Comparison of ENCODE assay signal across 33 mouse cellular contexts in genomic region chr10:78570416-78570815, GRCm38 (mm10). TPM values are rescaled to one million over a fixed set of nuclear protein-coding genes. Genes with fewer than 3 reads are reported as not detected.
DNase-seq lines count a peak whose midpoint lies in the region; ATAC-seq lines count a peak whose summit lies in the region.
"Had no signal": no experiment of that assay in that cellular context is flagged by ENCODE, and none has a peak within 500 bp of the region (broad histone marks: within the 10 kb centered on the region; RNA-seq: fewer than 3 reads in every experiment).

No protein-coding gene starts in this region.

- peaks cover 2% of the 10 kb centered on the region; the same call in 1 of the 2 replicates for H3K4me1 ChIP-seq in embryonic facial prominence, embryonic 12.5 days
- peaks cover 32% of the 10 kb centered on the region for H3K4me1 ChIP-seq in limb, embryonic 13.5 days

- peak; percentile 26 for DNase-seq in gastrocnemius, postnatal 10 days
- no peak for DNase-seq in gastrocnemius, postnatal 25 days
- peak; percentile 11 for DNase-seq in A20 (ENCODE audit: low read depth, low spot score)
- no peak for DNase-seq in kidney, adult 9 months
- no peak for DNase-seq in testis, postnatal 14 days (ENCODE audit: low spot score)
- no peak for DNase-seq in ovary, adult 18-20 months (ENCODE audit: low spot score)
- DNase-seq: adrenal gland, adult 8-10 months; cerebellum, adult 2 months; cerebellum, postnatal 25 days; heart, adult 2 months; kidney, adult 18-20 months; kidney, postnatal 14 days; liver, embryonic 13.5 days; lung, adult 2 months; midbrain, embryonic 14.5 days; right cerebral cortex, postnatal 4 days; thymus, adult 2 months; thymus, postnatal 4 days had no signal

- ATAC-seq in embryonic facial prominence, embryonic 12.5 days (ENCODE audit: insufficient number of reproducible peaks, insufficient read depth, low FRiP score, low TSS enrichment), result no peak
- ATAC-seq in limb, embryonic 13.5 days (ENCODE audit: low FRiP score, low read depth), result no peak
- ATAC-seq: activated CD4-positive, CD25-positive, alpha-beta regulatory T cell, adult 4 months; inflammation-experienced regulatory T-cells, adult 6 months had no signal

- H3K9me3 ChIP-seq in embryonic facial prominence, embryonic 12.5 days, result no peaks in the 10 kb centered on the region
- no peaks in the 10 kb centered on the region for H3K9me3 ChIP-seq in limb, embryonic 13.5 days
- H3K9me3 ChIP-seq: forebrain, embryonic 12.5 days; G1E; hindbrain, embryonic 12.5 days; liver, embryonic 13.5 days; neural tube, embryonic 12.5 days; stomach, embryonic 15.5 days had no signal

- no peak overlapping the region for H3K4me2 ChIP-seq in embryonic facial prominence, embryonic 12.5 days (replicated peaks)
- H3K4me2 ChIP-seq in limb, embryonic 13.5 days (replicated peaks), result no peak overlapping the region
- H3K4me2 ChIP-seq: forebrain, embryonic 12.5 days; hindbrain, embryonic 12.5 days; liver, embryonic 13.5 days; neural tube, embryonic 12.5 days; stomach, embryonic 15.5 days had no signal

- 63% methylated on average over 6 of the region's 6 CpGs for WGBS in embryonic facial prominence, embryonic 12.5 days
- WGBS in limb, embryonic 13.5 days, result 41% methylated on average over 6 of the region's 6 CpGs

- no peaks in the 10 kb centered on the region for H3K27me3 ChIP-seq in embryonic facial prominence, embryonic 12.5 days
- H3K27me3 ChIP-seq in limb, embryonic 13.5 days, result no peaks in the 10 kb centered on the region
- H3K27me3 ChIP-seq: forebrain, embryonic 12.5 days; hindbrain, embryonic 12.5 days; liver, embryonic 13.5 days; neural tube, embryonic 12.5 days; stomach, embryonic 15.5 days had no signal

- H3K27ac ChIP-seq in embryonic facial prominence, embryonic 12.5 days, result peak overlapping the region; percentile 24
- H3K27ac ChIP-seq in limb, embryonic 13.5 days, result peak overlapping the region; percentile 69
- H3K27ac ChIP-seq: forebrain, embryonic 12.5 days; heart, adult 2 months; hindbrain, embryonic 12.5 days; liver, embryonic 13.5 days; neural tube, embryonic 12.5 days; stomach, embryonic 15.5 days had no signal

- H3K9ac ChIP-seq in embryonic facial prominence, embryonic 12.5 days, result no peak overlapping the region
- no peak overlapping the region for H3K9ac ChIP-seq in limb, embryonic 13.5 days
- H3K9ac ChIP-seq: forebrain, embryonic 12.5 days; hindbrain, embryonic 12.5 days; liver, embryonic 13.5 days; neural tube, embryonic 12.5 days; stomach, embryonic 15.5 days had no signal

- no peak overlapping the region for H3K4me3 ChIP-seq in embryonic facial prominence, embryonic 12.5 days
- no peak overlapping the region for H3K4me3 ChIP-seq in limb, embryonic 13.5 days
- H3K4me3 ChIP-seq: forebrain, embryonic 12.5 days; heart, adult 2 months; hindbrain, embryonic 12.5 days; liver, embryonic 13.5 days; neural tube, embryonic 12.5 days; stomach, embryonic 15.5 days had no signal

- H3K36me3 ChIP-seq in embryonic facial prominence, embryonic 12.5 days, result no peaks in the 10 kb centered on the region
- H3K36me3 ChIP-seq in limb, embryonic 13.5 days, result no peaks in the 10 kb centered on the region
- H3K36me3 ChIP-seq: forebrain, embryonic 12.5 days; G1E; hindbrain, embryonic 12.5 days; liver, embryonic 13.5 days; neural tube, embryonic 12.5 days; stomach, embryonic 15.5 days had no signal

RNA-seq across cellular contexts. Expression of gene Ilvbl, which starts 3.7 kb away (rescaled TPM):
- total RNA-seq in gastrocnemius, postnatal 10 days (2021), result 10 to 100 TPM; 18.0 to 19.2 TPM
- 10 to 100 TPM; 10.0 to 13.4 TPM for total RNA-seq in gastrocnemius, postnatal 25 days (2021)
- polyA plus RNA-seq in embryonic facial prominence, embryonic 12.5 days (2016; fragmentation: Nextera tagmentation; extraction: Ambion mirVana), result 52.7 and 54.2 TPM in 2 replicates
- polyA plus RNA-seq in limb, embryonic 13.5 days (2015; fragmentation: Nextera tagmentation; extraction: Ambion mirVana), result 59.2 and 66.7 TPM in 2 replicates

RNA-seq across cellular contexts. Expression of gene Syde1, which starts 21.3 kb away (rescaled TPM):
- total RNA-seq in gastrocnemius, postnatal 10 days (2021), result 10 to 100 TPM; 10.3 to 12.8 TPM
- 1 to 10 TPM; 3.8 to 5.2 TPM for total RNA-seq in gastrocnemius, postnatal 25 days (2021)
- polyA plus RNA-seq in embryonic facial prominence, embryonic 12.5 days (2016; fragmentation: Nextera tagmentation; extraction: Ambion mirVana), result 17.7 and 19.2 TPM in 2 replicates
- polyA plus RNA-seq in limb, embryonic 13.5 days (2015; fragmentation: Nextera tagmentation; extraction: Ambion mirVana), result 27.0 and 27.4 TPM in 2 replicates
- total RNA-seq: G1E had no signal
- polyA plus RNA-seq: G1E had no signal

RNA-seq across cellular contexts. Expression of gene Olfr1357, which starts 47.5 kb away (rescaled TPM):
- not detected for total RNA-seq in gastrocnemius, postnatal 10 days (2021)
- total RNA-seq in gastrocnemius, postnatal 25 days (2021), result not detected
- polyA plus RNA-seq in embryonic facial prominence, embryonic 12.5 days (2016; fragmentation: Nextera tagmentation; extraction: Ambion mirVana), result not detected in 2 replicates
- polyA plus RNA-seq in limb, embryonic 13.5 days (2015; fragmentation: Nextera tagmentation; extraction: Ambion mirVana), result not detected in 2 replicates
- total RNA-seq: adrenal gland, adult 8-10 months; gastrocnemius, adult 18-20 months; heart, adult 2 months; heart, postnatal 25 days; layer of hippocampus, adult 18-20 months; left cerebral cortex, postnatal 25 days; megakaryocyte, adult 5-6 weeks had no signal
- polyA plus RNA-seq: activated CD4-positive, CD25-positive, alpha-beta regulatory T cell, adult 4 months; cerebellum, adult 2 months; forebrain, embryonic 12.5 days; G1E; heart, adult 2 months; heart, embryonic 14.5 days; hindbrain, embryonic 12.5 days; inflammation-experienced regulatory T-cells, adult 6 months; liver, embryonic 13.5 days; lung, adult 2 months; midbrain, embryonic 14.5 days; neural tube, embryonic 12.5 days; stomach, embryonic 15.5 days; thymus, adult 2 months had no signal

RNA-seq across cellular contexts. Expression of gene Olfr1358, which starts 53.2 kb away (rescaled TPM):
- total RNA-seq in gastrocnemius, postnatal 10 days (2021), result not detected
- total RNA-seq in gastrocnemius, postnatal 25 days (2021), result not detected
- not detected in 2 replicates for polyA plus RNA-seq in embryonic facial prominence, embryonic 12.5 days (2016; fragmentation: Nextera tagmentation; extraction: Ambion mirVana)
- polyA plus RNA-seq in limb, embryonic 13.5 days (2015; fragmentation: Nextera tagmentation; extraction: Ambion mirVana), result not detected in 2 replicates
- total RNA-seq: adrenal gland, adult 8-10 months; G1E; gastrocnemius, adult 18-20 months; heart, adult 2 months; heart, postnatal 25 days; layer of hippocampus, adult 18-20 months; left cerebral cortex, postnatal 25 days; megakaryocyte, adult 5-6 weeks had no signal
- polyA plus RNA-seq: activated CD4-positive, CD25-positive, alpha-beta regulatory T cell, adult 4 months; cerebellum, adult 2 months; forebrain, embryonic 12.5 days; G1E; heart, adult 2 months; heart, embryonic 14.5 days; hindbrain, embryonic 12.5 days; inflammation-experienced regulatory T-cells, adult 6 months; liver, embryonic 13.5 days; lung, adult 2 months; midbrain, embryonic 14.5 days; neural tube, embryonic 12.5 days; stomach, embryonic 15.5 days had no signal

Comparison
In these comparisons a context has a peak if more than half of its experiments do, and no peak if none do; other contexts are left out.
1. DNase-seq: peak in gastrocnemius, postnatal 10 days (single experiment) and A20 (single experiment); none in gastrocnemius, postnatal 25 days (single experiment), kidney, adult 9 months (single experiment), testis, postnatal 14 days (single experiment) and ovary, adult 18-20 months (single experiment).